Mouse (Mus musculus): ENCODE measurements around the gene Krt90. TPM values are rescaled to one million over a fixed set of nuclear protein-coding genes. Genes with fewer than 3 reads are reported as not detected.

Gene Krt90
- polyA plus RNA-seq, 1 experiment from 2014 or later = 0.06 TPM

- no peak overlapping the region for H3K27ac ChIP-seq (ENCODE audit: poor library complexity, severe bottlenecking)
- ATAC-seq (ENCODE audit: insufficient number of reproducible peaks, low FRiP score) = no peak
- 79% methylated on average over 9 of the region's 9 CpGs for WGBS
Measured at GRCm38 (mm10) chr15:101508247-101508646, 54.5 kb downstream of the Krt90 start.

DNA sequence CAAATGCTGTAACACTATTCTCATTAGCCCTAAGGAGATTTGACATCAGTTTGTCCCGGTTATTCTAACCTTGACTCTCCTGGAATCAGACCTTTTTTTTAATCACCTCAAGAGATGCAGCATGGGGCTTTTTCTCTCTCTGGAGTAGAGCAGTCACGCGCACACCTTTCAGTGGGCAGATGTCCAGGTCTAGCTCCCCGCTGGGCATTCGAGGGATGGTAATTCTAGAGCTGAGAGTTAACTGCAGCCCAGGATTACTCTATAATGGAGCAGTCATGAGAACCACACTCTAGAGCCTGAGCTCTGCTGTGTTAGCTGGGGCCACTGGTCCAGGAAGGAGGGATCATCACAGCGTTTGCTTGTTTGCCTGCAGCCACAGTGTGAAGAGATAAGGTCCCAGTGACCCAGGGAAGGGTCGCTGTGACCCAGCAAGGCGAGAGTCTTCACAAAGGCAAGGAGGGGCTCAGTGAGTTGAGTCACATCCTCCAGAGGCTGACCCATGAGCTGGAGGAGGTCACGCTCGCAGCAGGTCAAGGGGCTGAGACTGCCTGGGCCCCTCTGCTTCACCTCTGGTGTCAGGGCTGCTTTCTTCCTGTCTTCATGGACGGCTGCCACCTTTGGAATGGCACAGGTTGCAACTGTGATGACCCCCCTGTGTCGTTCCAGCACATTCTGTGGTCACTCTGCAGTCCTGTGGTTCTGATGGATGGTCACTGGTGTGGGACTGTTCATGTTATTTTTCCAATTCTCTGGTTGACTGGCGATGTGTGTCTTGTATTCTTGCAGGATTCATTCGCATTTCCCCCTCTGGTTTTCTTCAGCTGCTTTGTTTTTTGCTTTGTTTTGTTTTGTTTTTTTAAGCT is 55.6 kb downstream of the Krt90 start:
- WGBS = 42% methylated on average over 14 of the region's 14 CpGs
- H3K9ac ChIP-seq = no peak overlapping the region

More at GRCm38 (mm10) chr15:101508247-101508646, 54.5 kb downstream of the Krt90 start:
- H3K9me3 ChIP-seq (replicated peaks) = no peaks in the 10 kb centered on the region
- H3K9ac ChIP-seq = no peak overlapping the region
- no peak overlapping the region for H3K4me2 ChIP-seq
- peaks cover 5% of the 10 kb centered on the region for H3K4me1 ChIP-seq (replicated peaks)
- 0 out of 2 replicates have a peak, but pooled peaks cover 3% of the 10 kb centered on the region for H3K27me3 ChIP-seq (replicated peaks)
- no peaks in the 10 kb centered on the region for H3K36me3 ChIP-seq
- H3K4me3 ChIP-seq = no peak overlapping the region

More for the DNA sequence above, 55.6 kb downstream of the Krt90 start:
- H3K4me2 ChIP-seq = no peak overlapping the region
- H3K36me3 ChIP-seq = no peaks in the 10 kb centered on the region
- H3K4me1 ChIP-seq (replicated peaks) = peaks cover 5% of the 10 kb centered on the region
- no peak overlapping the region for H3K4me3 ChIP-seq
- peaks cover 6% of the 10 kb centered on the region; the same call in 1 of the 2 replicates for H3K27me3 ChIP-seq (replicated peaks)
- H3K9me3 ChIP-seq (replicated peaks) = no peaks in the 10 kb centered on the region
- no peak for ATAC-seq (ENCODE audit: insufficient number of reproducible peaks, low FRiP score)
- no peak overlapping the region for H3K27ac ChIP-seq (ENCODE audit: poor library complexity, severe bottlenecking)

Small RNA genes lying within 50 kb of the gene (microRNA-seq; reads per million reads assigned to microRNA genes)
- gene Gm44393 (not detected), gene Gm44460 (not detected)

Other genes starting within 250 kb of the Krt90 start
- 7.0 and 7.5 TPM in 2 replicates for gene Krt80, start 192.8 kb downstream of the Krt90 start, polyA plus RNA-seq (2016; fragmentation: Nextera tagmentation; extraction: Ambion mirVana)
- 25.1 TPM in 2 replicates for gene Krt7, start 151.9 kb downstream of the Krt90 start, polyA plus RNA-seq (2016; fragmentation: Nextera tagmentation; extraction: Ambion mirVana)
- gene Krt87, start 124.1 kb downstream of the Krt90 start, polyA plus RNA-seq (2016; fragmentation: Nextera tagmentation; extraction: Ambion mirVana) = not detected in 2 replicates
- gene Krt88, start 115.2 kb downstream of the Krt90 start, polyA plus RNA-seq (2016; fragmentation: Nextera tagmentation; extraction: Ambion mirVana) = not detected in 2 replicates
- gene Krt81, start 99.2 kb downstream of the Krt90 start, polyA plus RNA-seq (2016; fragmentation: Nextera tagmentation; extraction: Ambion mirVana) = not detected in 2 replicates
- gene Krt86, start 89.5 kb downstream of the Krt90 start, polyA plus RNA-seq (2016; fragmentation: Nextera tagmentation; extraction: Ambion mirVana) = not detected in 2 replicates
- not detected in 2 replicates for gene Krt83, start 71.4 kb downstream of the Krt90 start, polyA plus RNA-seq (2016; fragmentation: Nextera tagmentation; extraction: Ambion mirVana)
- not detected in 2 replicates for gene Gm49425, start 45.7 kb downstream of the Krt90 start, polyA plus RNA-seq (2016; fragmentation: Nextera tagmentation; extraction: Ambion mirVana)
- gene Krt84, start 30.1 kb downstream of the Krt90 start, polyA plus RNA-seq (2016; fragmentation: Nextera tagmentation; extraction: Ambion mirVana) = not detected in 2 replicates
- gene Krt82, start 12.3 kb downstream of the Krt90 start, polyA plus RNA-seq (2016; fragmentation: Nextera tagmentation; extraction: Ambion mirVana) = not detected in 2 replicates
- gene Krt75, start 11.0 kb upstream of the Krt90 start, polyA plus RNA-seq (2016; fragmentation: Nextera tagmentation; extraction: Ambion mirVana) = not detected in 2 replicates
- not detected in 2 replicates for gene Gm5414, start 65.2 kb upstream of the Krt90 start, polyA plus RNA-seq (2016; fragmentation: Nextera tagmentation; extraction: Ambion mirVana)
- gene Gm5478, start 84.4 kb upstream of the Krt90 start, polyA plus RNA-seq (2016; fragmentation: Nextera tagmentation; extraction: Ambion mirVana) = not detected in 2 replicates
- not detected in 2 replicates for gene Krt6b, start 117.3 kb upstream of the Krt90 start, polyA plus RNA-seq (2016; fragmentation: Nextera tagmentation; extraction: Ambion mirVana)
- gene Krt6a, start 131.4 kb upstream of the Krt90 start, polyA plus RNA-seq (2016; fragmentation: Nextera tagmentation; extraction: Ambion mirVana) = not detected in 2 replicates
- gene Krt5, start 149.9 kb upstream of the Krt90 start, polyA plus RNA-seq (2016; fragmentation: Nextera tagmentation; extraction: Ambion mirVana) = 1.1 and 1.9 TPM in 2 replicates
- gene Krt71, start 180.2 kb upstream of the Krt90 start, polyA plus RNA-seq (2016; fragmentation: Nextera tagmentation; extraction: Ambion mirVana) = not detected in 2 replicates
- gene Krt72, start 223.5 kb upstream of the Krt90 start, polyA plus RNA-seq (2016; fragmentation: Nextera tagmentation; extraction: Ambion mirVana) = not detected in 2 replicates
- gene Krt73, start 239.4 kb upstream of the Krt90 start, polyA plus RNA-seq (2016; fragmentation: Nextera tagmentation; extraction: Ambion mirVana) = not detected in 2 replicates

Measured in heart, embryonic 12.5 days (tissue).